In genomic region chr8:126666327-126667085, GRCm38 (mm10) we compare ENCODE assay signal across 8 mouse cellular contexts.
DNase-seq lines count a peak whose midpoint lies in the region; ATAC-seq lines count a peak whose summit lies in the region.

No protein-coding gene starts in this region.

- peak; percentile 100 for DNase-seq in NIH3T3 (ENCODE audit: low read depth)
- DNase-seq in cerebellum, postnatal 14 days, result peak; percentile 100
- DNase-seq in frontal cortex, postnatal 14 days (ENCODE audit: low spot score in 2 of 2), result peak; percentile 99
- peak; percentile 98 to 99 for DNase-seq in layer of hippocampus, postnatal 25 days (ENCODE audit: extremely low spot score in 1 of 2, low spot score in 1 of 2)
- peak; percentile 99 for DNase-seq in lung, postnatal 25 days (ENCODE audit: low spot score)
- peak; percentile 96 for DNase-seq in retina, embryonic 14.5 days (ENCODE audit: low spot score)
- DNase-seq in thymus, postnatal 4 days, result peak; percentile 92

- WGBS in hindbrain, embryonic 13.5 days, result 1% methylated on average over 15 of the region's 15 CpGs

- H3K9ac ChIP-seq in hindbrain, embryonic 13.5 days, result peak overlapping the region; percentile 66

- ATAC-seq in hindbrain, embryonic 13.5 days (ENCODE audit: low FRiP score), result peak; percentile 85

- peak overlapping the region; percentile 36 for H3K4me2 ChIP-seq in hindbrain, embryonic 13.5 days

- no peaks in the 10 kb centered on the region for H3K9me3 ChIP-seq in hindbrain, embryonic 13.5 days

- no peak overlapping the region for H3K4me3 ChIP-seq in hindbrain, embryonic 13.5 days

- H3K27me3 ChIP-seq in hindbrain, embryonic 13.5 days, result no peaks in the 10 kb centered on the region

- peaks cover 84% of the 10 kb centered on the region for H3K4me1 ChIP-seq in hindbrain, embryonic 13.5 days (replicated peaks)

- H3K36me3 ChIP-seq in hindbrain, embryonic 13.5 days, result no peaks in the 10 kb centered on the region

- H3K27ac ChIP-seq in hindbrain, embryonic 13.5 days, result peak overlapping the region; percentile 99
